Mouse (Mus musculus): ENCODE results near the gene Coro1b. TPM values are rescaled to one million over a fixed set of nuclear protein-coding genes. Genes with fewer than 3 reads are reported as not detected.

Coro1b gene
- polyA plus RNA-seq, 1 experiment from 2014 or later: 105 TPM

DNA sequence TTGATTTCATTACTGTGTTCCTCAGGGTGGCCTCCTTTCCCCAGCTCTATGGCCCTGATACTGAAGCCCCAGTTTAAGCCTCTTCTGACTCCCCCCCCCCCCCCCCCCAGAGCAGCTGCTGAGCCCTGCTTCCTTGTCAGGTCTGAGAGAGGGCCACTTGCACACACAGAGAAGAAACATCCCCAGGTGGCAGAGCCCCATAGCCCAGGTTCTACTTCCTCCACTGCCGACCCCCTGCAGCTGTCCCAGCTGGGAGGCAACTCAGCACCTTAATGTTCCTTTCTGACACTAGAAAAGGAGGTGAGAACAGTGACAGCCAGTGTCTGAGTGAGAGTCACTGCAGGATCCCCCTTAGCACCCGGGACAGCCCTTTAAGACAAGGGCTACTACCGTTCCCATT is 44.6 kb upstream of the Coro1b start:
- ATAC-seq (ENCODE audit: low FRiP score, low TSS enrichment) (no peak), DNase-seq (no peak)
- no peaks in the 10 kb centered on the region for H3K27me3 ChIP-seq (ENCODE audit: control insufficient read depth, insufficient read depth, low read length)
- no peak overlapping the region for H3K27ac ChIP-seq (replicated peaks; ENCODE audit: low read depth, low read length)
- peaks cover 26% of the 10 kb centered on the region for H3K4me1 ChIP-seq (ENCODE audit: control insufficient read depth, insufficient read depth, low read length)
- H3K9ac ChIP-seq (replicated peaks; ENCODE audit: low read length): no peak overlapping the region
- H3K36me3 ChIP-seq (ENCODE audit: control insufficient read depth, insufficient read depth, low read length): peaks cover 42% of the 10 kb centered on the region
- H3K4me2 ChIP-seq (ENCODE audit: low read length): no peak overlapping the region
- 84% methylated on average over 3 of the region's 3 CpGs for WGBS
- no peak overlapping the region for H3K4me3 ChIP-seq (replicated peaks; ENCODE audit: low read depth, low read length)
- no peaks in the 10 kb centered on the region for H3K9me3 ChIP-seq (ENCODE audit: control insufficient read depth, low read length)

DNA sequence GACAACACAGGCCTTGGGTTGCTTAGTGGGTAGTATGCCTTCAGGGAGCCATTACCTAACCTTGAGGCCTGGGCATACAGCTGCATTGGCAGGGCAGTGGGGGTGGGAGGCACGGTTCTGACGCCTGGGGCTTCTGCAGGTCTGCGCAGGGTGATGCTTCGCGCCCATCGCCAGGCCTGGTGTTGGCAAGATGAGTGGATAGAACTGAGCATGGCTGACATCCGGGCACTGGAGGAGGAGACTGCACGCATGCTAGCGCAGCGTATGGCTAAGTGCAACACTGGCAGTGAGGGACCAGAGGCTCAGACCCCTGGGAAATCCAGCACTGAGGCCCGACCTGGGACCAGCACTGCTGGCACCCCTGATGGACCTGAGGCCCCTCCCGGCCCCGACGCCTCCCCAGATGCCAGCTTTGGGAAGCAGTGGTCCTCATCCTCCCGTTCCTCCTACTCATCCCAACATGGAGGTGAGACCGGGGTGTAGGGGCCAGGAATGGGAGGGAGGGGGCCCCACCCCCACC is 43.7 kb upstream of the Coro1b start:
- H3K4me1 ChIP-seq (ENCODE audit: control insufficient read depth, insufficient read depth, low read length): peaks cover 17% of the 10 kb centered on the region
- H3K27me3 ChIP-seq (ENCODE audit: control insufficient read depth, insufficient read depth, low read length): no peaks in the 10 kb centered on the region
- H3K36me3 ChIP-seq (ENCODE audit: control insufficient read depth, insufficient read depth, low read length): peaks cover 50% of the 10 kb centered on the region
- no peak overlapping the region for H3K4me2 ChIP-seq (ENCODE audit: low read length)
- no peak overlapping the region for H3K4me3 ChIP-seq (replicated peaks; ENCODE audit: low read depth, low read length)
- H3K9me3 ChIP-seq (ENCODE audit: control insufficient read depth, low read length): no peaks in the 10 kb centered on the region
- no peak overlapping the region for H3K9ac ChIP-seq (replicated peaks; ENCODE audit: low read length)
- DNase-seq (no peak), ATAC-seq (ENCODE audit: low FRiP score, low TSS enrichment) (no peak)
- no peak overlapping the region for H3K27ac ChIP-seq (replicated peaks; ENCODE audit: low read depth, low read length)
- WGBS: 94% methylated on average over 16 of the region's 16 CpGs

DNA sequence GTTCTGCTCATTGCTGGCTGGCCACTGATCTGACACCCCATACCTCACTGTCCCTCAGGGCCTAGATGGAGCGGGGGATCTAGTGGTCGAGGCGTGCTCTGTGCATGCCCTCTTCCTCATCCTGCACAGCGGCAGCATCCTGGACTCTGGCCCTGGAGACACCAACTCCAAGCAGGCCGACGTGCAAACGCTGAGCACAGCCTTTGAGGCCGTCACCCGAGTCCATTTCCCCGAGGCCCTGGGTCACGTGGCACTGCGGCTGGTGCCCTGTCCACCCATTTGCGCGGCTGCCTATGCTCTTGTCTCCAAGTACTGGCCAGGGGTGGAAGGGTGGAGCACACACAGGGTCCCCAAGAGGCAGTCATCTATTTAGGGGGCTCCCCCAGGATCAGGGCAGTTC is 41.8 kb upstream of the Coro1b start:
- Histone ChIP-seq H3K27me3 (ENCODE audit: control insufficient read depth, insufficient read depth, low read length) (no peaks in the 10 kb centered on the region), H3K4me3 (replicated peaks; ENCODE audit: low read depth, low read length) (no peak overlapping the region), H3K4me1 (ENCODE audit: control insufficient read depth, insufficient read depth, low read length) (peaks cover 7% of the 10 kb centered on the region), H3K9me3 (ENCODE audit: control insufficient read depth, low read length) (no peaks in the 10 kb centered on the region), H3K4me2 (ENCODE audit: low read length) (no peak overlapping the region), H3K9ac (replicated peaks; ENCODE audit: low read length) (no peak overlapping the region), H3K36me3 (ENCODE audit: control insufficient read depth, insufficient read depth, low read length) (peaks cover 68% of the 10 kb centered on the region), H3K27ac (replicated peaks; ENCODE audit: low read depth, low read length) (no peak overlapping the region)
- WGBS: 95% methylated on average over 14 of the region's 14 CpGs
- no peak for ATAC-seq (ENCODE audit: low FRiP score, low TSS enrichment)
- no peak for DNase-seq

- Histone ChIP-seq H3K9me3 (ENCODE audit: control insufficient read depth, low read length) (no peaks in the 10 kb centered on the region), H3K36me3 (ENCODE audit: control insufficient read depth, insufficient read depth, low read length) (peaks cover 76% of the 10 kb centered on the region), H3K27ac (replicated peaks; ENCODE audit: low read depth, low read length) (no peak overlapping the region), H3K4me3 (replicated peaks; ENCODE audit: low read depth, low read length) (no peak overlapping the region), H3K9ac (replicated peaks; ENCODE audit: low read length) (no peak overlapping the region), H3K4me2 (ENCODE audit: low read length) (no peak overlapping the region), H3K27me3 (ENCODE audit: control insufficient read depth, insufficient read depth, low read length) (no peaks in the 10 kb centered on the region), H3K4me1 (ENCODE audit: control insufficient read depth, insufficient read depth, low read length) (no peaks in the 10 kb centered on the region)
- ATAC-seq (ENCODE audit: low FRiP score, low TSS enrichment) (no peak), DNase-seq (no peak)
- WGBS: 89% methylated on average over 9 of the region's 9 CpGs
These were observed 39.9 kb upstream of the Coro1b start for GRCm38 (mm10) chr19:4108535-4108934.

DNA sequence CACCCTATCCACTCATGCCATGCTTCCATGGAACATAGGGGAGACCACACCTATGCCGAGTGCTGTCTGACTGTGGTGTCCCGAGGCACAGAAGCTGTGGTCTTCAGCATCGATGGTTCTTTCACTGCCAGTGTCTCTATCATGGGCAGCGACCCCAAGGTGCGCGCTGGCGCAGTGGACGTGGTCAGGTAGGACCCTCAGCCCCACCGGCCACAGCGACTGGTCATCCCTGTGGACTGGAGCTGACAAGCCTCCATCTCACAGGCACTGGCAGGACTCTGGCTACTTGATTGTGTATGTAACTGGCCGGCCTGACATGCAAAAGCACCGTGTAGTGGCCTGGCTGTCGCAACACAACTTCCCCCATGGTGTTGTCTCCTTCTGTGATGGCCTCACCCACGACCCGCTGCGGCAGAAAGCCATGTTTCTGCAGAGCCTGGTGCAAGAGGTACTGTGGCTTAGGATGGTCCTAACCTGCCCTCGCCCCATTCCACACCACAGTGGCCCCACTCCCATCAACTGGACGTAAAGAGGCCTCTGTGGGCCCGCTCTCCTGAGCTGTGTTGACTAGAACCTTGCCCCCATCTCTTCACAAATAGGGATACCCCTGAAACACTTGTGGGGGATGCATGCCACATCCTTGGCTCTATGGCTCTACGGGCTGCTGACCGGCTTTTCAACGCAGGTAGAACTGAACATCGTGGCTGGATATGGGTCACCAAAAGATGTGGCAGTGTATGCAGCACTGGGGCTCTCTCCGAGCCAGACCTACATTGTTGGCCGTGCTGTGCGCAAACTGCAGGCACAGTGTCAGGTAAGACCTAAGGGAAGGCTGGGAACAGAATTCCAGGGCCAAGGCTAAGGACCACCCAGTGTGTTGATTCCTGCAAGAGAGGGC is 36.1 kb upstream of the Coro1b start:
- H3K9ac ChIP-seq (replicated peaks; ENCODE audit: low read length): no peak overlapping the region
- no peaks in the 10 kb centered on the region for H3K27me3 ChIP-seq (ENCODE audit: control insufficient read depth, insufficient read depth, low read length)
- no peaks in the 10 kb centered on the region for H3K4me1 ChIP-seq (ENCODE audit: control insufficient read depth, insufficient read depth, low read length)
- no peaks in the 10 kb centered on the region for H3K9me3 ChIP-seq (ENCODE audit: control insufficient read depth, low read length)
- H3K36me3 ChIP-seq (ENCODE audit: control insufficient read depth, insufficient read depth, low read length): peaks cover 85% of the 10 kb centered on the region
- DNase-seq (no peak), ATAC-seq (ENCODE audit: low FRiP score, low TSS enrichment) (no peak)
- H3K4me3 ChIP-seq (replicated peaks; ENCODE audit: low read depth, low read length): no peak overlapping the region
- no peak overlapping the region for H3K27ac ChIP-seq (replicated peaks; ENCODE audit: low read depth, low read length)
- H3K4me2 ChIP-seq (ENCODE audit: low read length): no peak overlapping the region
- 93% methylated on average over 26 of the region's 26 CpGs for WGBS

DNA sequence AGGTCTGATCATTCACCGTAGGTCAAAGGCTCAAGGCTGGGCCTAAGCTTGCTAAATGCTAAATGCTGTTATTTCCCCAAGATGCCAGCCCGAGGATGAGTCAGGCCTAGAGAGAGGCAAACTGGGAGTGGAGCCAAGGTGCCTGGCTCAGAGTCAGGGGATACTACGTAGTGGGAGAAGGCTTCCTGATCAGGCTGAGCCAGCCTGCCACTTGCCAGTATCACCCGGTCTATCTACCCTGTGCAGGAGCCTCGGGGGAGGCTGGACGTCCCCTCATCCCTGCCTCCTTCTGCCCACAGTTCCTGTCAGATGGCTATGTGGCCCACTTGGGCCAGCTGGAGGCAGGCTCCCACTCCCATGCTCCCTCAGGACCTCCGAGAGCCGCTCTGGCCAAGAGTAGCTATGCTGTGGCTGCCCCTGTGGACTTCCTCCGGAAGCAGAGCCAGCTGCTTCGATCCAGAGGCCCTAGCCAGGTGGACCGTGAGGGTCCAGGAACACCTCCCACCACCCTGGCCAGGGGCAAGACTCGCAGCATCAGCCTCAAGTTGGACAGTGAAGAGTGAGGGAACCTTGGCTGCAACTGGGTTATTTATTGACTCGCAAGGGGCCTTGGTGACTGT is 35.1 kb upstream of the Coro1b start:
- Histone ChIP-seq H3K4me1 (ENCODE audit: control insufficient read depth, insufficient read depth, low read length) (no peaks in the 10 kb centered on the region), H3K27ac (replicated peaks; ENCODE audit: low read depth, low read length) (no peak overlapping the region), H3K4me2 (ENCODE audit: low read length) (no peak overlapping the region), H3K9ac (replicated peaks; ENCODE audit: low read length) (no peak overlapping the region), H3K4me3 (replicated peaks; ENCODE audit: low read depth, low read length) (no peak overlapping the region), H3K27me3 (ENCODE audit: control insufficient read depth, insufficient read depth, low read length) (no peaks in the 10 kb centered on the region), H3K9me3 (ENCODE audit: control insufficient read depth, low read length) (no peaks in the 10 kb centered on the region), H3K36me3 (ENCODE audit: control insufficient read depth, insufficient read depth, low read length) (peaks cover 87% of the 10 kb centered on the region)
- WGBS: 87% methylated on average over 13 of the region's 13 CpGs
- ATAC-seq (ENCODE audit: low FRiP score, low TSS enrichment) (no peak), DNase-seq (peak; percentile 23)

GRCm38 (mm10) chr19:4113806-4114230 is 34.6 kb upstream of the Coro1b start:
- Histone ChIP-seq H3K36me3 (ENCODE audit: control insufficient read depth, insufficient read depth, low read length) (peaks cover 83% of the 10 kb centered on the region), H3K27ac (replicated peaks; ENCODE audit: low read depth, low read length) (no peak overlapping the region), H3K4me2 (ENCODE audit: low read length) (no peak overlapping the region), H3K9ac (replicated peaks; ENCODE audit: low read length) (no peak overlapping the region), H3K9me3 (ENCODE audit: control insufficient read depth, low read length) (no peaks in the 10 kb centered on the region), H3K4me1 (ENCODE audit: control insufficient read depth, insufficient read depth, low read length) (no peaks in the 10 kb centered on the region), H3K4me3 (replicated peaks; ENCODE audit: low read depth, low read length) (no peak overlapping the region), H3K27me3 (ENCODE audit: control insufficient read depth, insufficient read depth, low read length) (no peaks in the 10 kb centered on the region)
- 77% methylated on average over 5 of the region's 5 CpGs for whole genome bisulfite sequencing
- ATAC-seq (ENCODE audit: low FRiP score, low TSS enrichment) (no peak), DNase-seq (no peak)

GRCm38 (mm10) chr19:4114551-4114950 is 33.9 kb upstream of the Coro1b start:
- ATAC-seq (ENCODE audit: low FRiP score, low TSS enrichment) (no peak), DNase-seq (no peak)
- 91% methylated on average over 10 of the region's 10 CpGs for WGBS
- Histone ChIP-seq H3K36me3 (ENCODE audit: control insufficient read depth, insufficient read depth, low read length) (peaks cover 77% of the 10 kb centered on the region), H3K4me1 (ENCODE audit: control insufficient read depth, insufficient read depth, low read length) (no peaks in the 10 kb centered on the region), H3K9ac (replicated peaks; ENCODE audit: low read length) (no peak overlapping the region), H3K27ac (replicated peaks; ENCODE audit: low read depth, low read length) (no peak overlapping the region), H3K4me2 (ENCODE audit: low read length) (no peak overlapping the region), H3K27me3 (ENCODE audit: control insufficient read depth, insufficient read depth, low read length) (no peaks in the 10 kb centered on the region), H3K9me3 (ENCODE audit: control insufficient read depth, low read length) (no peaks in the 10 kb centered on the region), H3K4me3 (replicated peaks; ENCODE audit: low read depth, low read length) (no peak overlapping the region)

Measured in midbrain, embryonic 14.5 days (tissue).